Mouse (Mus musculus) embryonic fibroblast, embryonic 13.5 days (primary cell): ENCODE measurements around the gene St3gal3.

ENCODE experiments used
- CTCF ChIP-seq: IDR thresholded peaks from 2 replicates; pipeline ENCODE4 v1.5.1; 2011; ENCODE audit warnings: mild to moderate bottlenecking, control low read depth, low read length, moderate library complexity, borderline replicate concordance; ENCODE audit not compliant: insufficient read depth
- POLR2A ChIP-seq: IDR thresholded peaks from 2 replicates; pipeline ENCODE4 v1.6.1; 2011; ENCODE audit warnings: low read depth, mild to moderate bottlenecking, control low read depth, low read length, moderate library complexity

- TF ChIP-seq CTCF (no peak), POLR2A (no peak)
Observed at GRCm38 (mm10) chr4:117890750-117891149, 244.0 kb downstream of the St3gal3 start.
